Mouse (Mus musculus): ENCODE results near the gene Cryba4. TPM values are rescaled to one million over a fixed set of nuclear protein-coding genes. Genes with fewer than 3 reads are reported as not detected.

Cryba4 gene
- polyA plus RNA-seq (2015; fragmentation: Nextera tagmentation; extraction: Ambion mirVana): 1.1 and 1.3 TPM in 2 replicates

- H3K27ac ChIP-seq (ENCODE audit: low read depth, low read length): no peak within 1 kb of the TSS
- H3K36me3 ChIP-seq (ENCODE audit: control insufficient read depth, insufficient read depth): no peaks in the 10 kb centered on the region
- 53% methylated on average over 2 of the region's 2 CpGs for WGBS
- H3K4me2 ChIP-seq (replicated peaks; ENCODE audit: low read depth): no peak within 1 kb of the TSS
- H3K4me3 ChIP-seq (ENCODE audit: low read depth, low read length): no peak within 1 kb of the TSS
- H3K9me3 ChIP-seq (ENCODE audit: control insufficient read depth): no peaks in the 10 kb centered on the region
- H3K27me3 ChIP-seq (replicated peaks; ENCODE audit: control insufficient read depth, insufficient read depth, low read length): no peaks in the 10 kb centered on the region
- no peak for TF ChIP-seq CTCF (IDR thresholded peaks at IDR 0.05; ENCODE audit: low read depth)
- H3K9ac ChIP-seq (ENCODE audit: low read depth, low read length): no peak within 1 kb of the TSS
- no peaks in the 10 kb centered on the region for H3K4me1 ChIP-seq (replicated peaks; ENCODE audit: control insufficient read depth, insufficient read depth, low read length)
- no peak for ATAC-seq
Measured at GRCm38 (mm10) chr5:112252400-112252799, at the start of gene Cryba4. Cryba4 (minus strand) TSS chr5:112252518.

- Histone ChIP-seq H3K27ac (ENCODE audit: low read depth, low read length) (no peak overlapping the region), H3K9me3 (ENCODE audit: control insufficient read depth) (no peaks in the 10 kb centered on the region), H3K4me2 (replicated peaks; ENCODE audit: low read depth) (no peak overlapping the region), H3K4me1 (replicated peaks; ENCODE audit: control insufficient read depth, insufficient read depth, low read length) (peaks cover 3% of the 10 kb centered on the region; the same call in 1 of the 2 replicates), H3K27me3 (replicated peaks; ENCODE audit: control insufficient read depth, insufficient read depth, low read length) (no peaks in the 10 kb centered on the region), H3K36me3 (ENCODE audit: control insufficient read depth, insufficient read depth) (peaks cover 15% of the 10 kb centered on the region; the same call in 1 of the 2 replicates), H3K4me3 (ENCODE audit: low read depth, low read length) (no peak overlapping the region), H3K9ac (ENCODE audit: low read depth, low read length) (no peak overlapping the region)
- WGBS: 75% methylated on average over 4 of the region's 4 CpGs
- peak; percentile 26; the same call in 1 of the 2 replicates for TF ChIP-seq CTCF (IDR thresholded peaks at IDR 0.05; ENCODE audit: low read depth)
- ATAC-seq: no peak
Measured at GRCm38 (mm10) chr5:112301694-112302093, 49.4 kb upstream of the Cryba4 start.

GRCm38 (mm10) chr5:112300721-112301308 is 48.5 kb upstream of the Cryba4 start:
- Histone ChIP-seq H3K36me3 (ENCODE audit: control insufficient read depth, insufficient read depth) (peaks cover 8% of the 10 kb centered on the region; the same call in 1 of the 2 replicates), H3K9me3 (ENCODE audit: control insufficient read depth) (no peaks in the 10 kb centered on the region), H3K4me2 (replicated peaks; ENCODE audit: low read depth) (no peak overlapping the region), H3K27me3 (replicated peaks; ENCODE audit: control insufficient read depth, insufficient read depth, low read length) (no peaks in the 10 kb centered on the region), H3K4me1 (replicated peaks; ENCODE audit: control insufficient read depth, insufficient read depth, low read length) (peaks cover 6% of the 10 kb centered on the region; the same call in 1 of the 2 replicates), H3K27ac (ENCODE audit: low read depth, low read length) (no peak overlapping the region), H3K4me3 (ENCODE audit: low read depth, low read length) (no peak overlapping the region), H3K9ac (ENCODE audit: low read depth, low read length) (no peak overlapping the region)
- 83% methylated on average over 6 of the region's 6 CpGs for whole genome bisulfite sequencing
- ATAC-seq: no peak
- no peak for TF ChIP-seq CTCF (IDR thresholded peaks at IDR 0.05; ENCODE audit: low read depth)

GRCm38 (mm10) chr5:112300112-112300511 is 47.8 kb upstream of the Cryba4 start:
- Histone ChIP-seq H3K9me3 (ENCODE audit: control insufficient read depth) (no peaks in the 10 kb centered on the region), H3K4me3 (ENCODE audit: low read depth, low read length) (no peak overlapping the region), H3K27ac (ENCODE audit: low read depth, low read length) (no peak overlapping the region), H3K27me3 (replicated peaks; ENCODE audit: control insufficient read depth, insufficient read depth, low read length) (no peaks in the 10 kb centered on the region), H3K4me1 (replicated peaks; ENCODE audit: control insufficient read depth, insufficient read depth, low read length) (peaks cover 6% of the 10 kb centered on the region; the same call in 1 of the 2 replicates), H3K4me2 (replicated peaks; ENCODE audit: low read depth) (no peak overlapping the region), H3K9ac (ENCODE audit: low read depth, low read length) (no peak overlapping the region), H3K36me3 (ENCODE audit: control insufficient read depth, insufficient read depth) (peaks cover 6% of the 10 kb centered on the region; the same call in 1 of the 2 replicates)
- no peak for TF ChIP-seq CTCF (IDR thresholded peaks at IDR 0.05; ENCODE audit: low read depth)
- ATAC-seq: no peak
- WGBS: 78% methylated on average over 2 of the region's 2 CpGs

- Histone ChIP-seq H3K9me3 (ENCODE audit: control insufficient read depth) (no peaks in the 10 kb centered on the region), H3K4me2 (replicated peaks; ENCODE audit: low read depth) (no peak overlapping the region), H3K4me1 (replicated peaks; ENCODE audit: control insufficient read depth, insufficient read depth, low read length) (peaks cover 6% of the 10 kb centered on the region), H3K27me3 (replicated peaks; ENCODE audit: control insufficient read depth, insufficient read depth, low read length) (no peaks in the 10 kb centered on the region), H3K4me3 (ENCODE audit: low read depth, low read length) (no peak overlapping the region), H3K27ac (ENCODE audit: low read depth, low read length) (no peak overlapping the region), H3K36me3 (ENCODE audit: control insufficient read depth, insufficient read depth) (no peaks in the 10 kb centered on the region), H3K9ac (ENCODE audit: low read depth, low read length) (no peak overlapping the region)
- ATAC-seq: no peak
- 74% methylated on average over 4 of the region's 4 CpGs for WGBS
- no peak for TF ChIP-seq CTCF (IDR thresholded peaks at IDR 0.05; ENCODE audit: low read depth)
Measured at GRCm38 (mm10) chr5:112299399-112299798, 47.1 kb upstream of the Cryba4 start.

- Histone ChIP-seq H3K9ac (ENCODE audit: low read depth, low read length) (no peak overlapping the region), H3K9me3 (ENCODE audit: control insufficient read depth) (no peaks in the 10 kb centered on the region), H3K27ac (ENCODE audit: low read depth, low read length) (peak overlapping the region; percentile 11; the same call in 1 of the 2 replicates), H3K4me1 (replicated peaks; ENCODE audit: control insufficient read depth, insufficient read depth, low read length) (peaks cover 6% of the 10 kb centered on the region), H3K4me3 (ENCODE audit: low read depth, low read length) (no peak overlapping the region), H3K36me3 (ENCODE audit: control insufficient read depth, insufficient read depth) (no peaks in the 10 kb centered on the region), H3K4me2 (replicated peaks; ENCODE audit: low read depth) (no peak overlapping the region), H3K27me3 (replicated peaks; ENCODE audit: control insufficient read depth, insufficient read depth, low read length) (no peaks in the 10 kb centered on the region)
- no peak for TF ChIP-seq CTCF (IDR thresholded peaks at IDR 0.05; ENCODE audit: low read depth)
- 81% methylated on average over 12 of the region's 12 CpGs for WGBS
- peak; percentile 52 for ATAC-seq
Measured at GRCm38 (mm10) chr5:112298226-112298988, 46.1 kb upstream of the Cryba4 start.
